8 mouse cellular contexts compared by ENCODE assay signal in genomic region chr2:106193889-106194347, GRCm38 (mm10).
DNase-seq lines count a peak whose midpoint lies in the region; ATAC-seq lines count a peak whose summit lies in the region.

No protein-coding gene starts in this region.

- H3K4me3 ChIP-seq in forebrain, embryonic 16.5 days (replicated peaks; ENCODE audit: low read length), result peak overlapping the region; percentile 31
- H3K4me3 ChIP-seq in midbrain, embryonic 12.5 days, result peak overlapping the region; percentile 40

- H3K4me1 ChIP-seq in forebrain, embryonic 16.5 days (replicated peaks; ENCODE audit: control insufficient read depth, insufficient read depth, low read length), result peaks cover 22% of the 10 kb centered on the region
- peaks cover 30% of the 10 kb centered on the region for H3K4me1 ChIP-seq in midbrain, embryonic 12.5 days

- DNase-seq in cerebellum, adult 11 months, result no peak
- peak; percentile 21 to 30 for DNase-seq in cerebellum, adult 18-20 months
- DNase-seq in adrenal gland, postnatal 14 days, result no peak
- DNase-seq in thymus, postnatal 14 days, result no peak
- DNase-seq in B cell, adult 2 months, result no peak

- no peaks in the 10 kb centered on the region for H3K9me3 ChIP-seq in forebrain, embryonic 16.5 days (ENCODE audit: control insufficient read depth, low read length)
- no peaks in the 10 kb centered on the region for H3K9me3 ChIP-seq in midbrain, embryonic 12.5 days

- peak; percentile 17; the same call in 1 of the 2 replicates for ATAC-seq in cerebellum, adult (ENCODE audit: insufficient number of reproducible peaks, low FRiP score, low TSS enrichment)
- peak; percentile 53 for ATAC-seq in forebrain, embryonic 16.5 days
- ATAC-seq in midbrain, embryonic 12.5 days (ENCODE audit: low FRiP score, low read depth), result peak; percentile 38

- H3K36me3 ChIP-seq in forebrain, embryonic 16.5 days (ENCODE audit: control insufficient read depth, insufficient read depth), result no peaks in the 10 kb centered on the region
- H3K36me3 ChIP-seq in midbrain, embryonic 12.5 days, result no peaks in the 10 kb centered on the region

- peak overlapping the region; percentile 42 for H3K9ac ChIP-seq in forebrain, embryonic 16.5 days (replicated peaks; ENCODE audit: low read depth, low read length)
- H3K9ac ChIP-seq in midbrain, embryonic 12.5 days (replicated peaks), result peak overlapping the region; percentile 35

- 0 out of 2 replicates have a peak, but pooled peaks cover 2% of the 10 kb centered on the region for H3K27me3 ChIP-seq in forebrain, embryonic 16.5 days (replicated peaks; ENCODE audit: control insufficient read depth, insufficient read depth, low read length)
- peaks cover 9% of the 10 kb centered on the region for H3K27me3 ChIP-seq in midbrain, embryonic 12.5 days

- peak overlapping the region; percentile 58 for H3K4me2 ChIP-seq in forebrain, embryonic 16.5 days (ENCODE audit: low read length)
- peak overlapping the region; percentile 71 for H3K4me2 ChIP-seq in midbrain, embryonic 12.5 days (replicated peaks)

- WGBS in forebrain, embryonic 16.5 days, result under 1% methylated on average over 9 of the region's 9 CpGs
- under 1% methylated on average over 9 of the region's 9 CpGs for WGBS in midbrain, embryonic 12.5 days

- H3K27ac ChIP-seq in forebrain, embryonic 16.5 days (ENCODE audit: low read length), result peak overlapping the region; percentile 55
- H3K27ac ChIP-seq in midbrain, embryonic 12.5 days (replicated peaks), result peak overlapping the region; percentile 84

Comparison
In these comparisons a context has a peak if more than half of its experiments do, and no peak if none do; other contexts are left out.
1. DNase-seq: peak in cerebellum, adult 18-20 months (2 of 2); none in cerebellum, adult 11 months (single experiment), adrenal gland, postnatal 14 days (single experiment), thymus, postnatal 14 days (single experiment) and B cell, adult 2 months (0 of 2).
2. Peak in every context shown above with its lines, with median percentiles within 50 percentile points of each other: ATAC-seq.